Mouse (Mus musculus) lung, adult 10 weeks (tissue): ENCODE results near the gene Gm10181. TPM values are rescaled to one million over a fixed set of nuclear protein-coding genes. Genes with fewer than 3 reads are reported as not detected.

Experiments used
- polyA plus RNA-seq: library from polyadenylated mRNA; stranded (reverse); fragments of 350-450 nt; fragmentation: Illumina TruSeq; extraction: RNeasy Lipid Tissue Mini Kit (QIAGEN cat#74804); gene quantifications from one replicate; pipeline ENCODE4 v1.2.3, GENCODE M21; 2014; ENCODE audit warnings: low read depth, low replicate concordance; ENCODE audit not compliant: insufficient read depth

Gene Gm10181
- polyA plus RNA-seq: not detected

DNA sequence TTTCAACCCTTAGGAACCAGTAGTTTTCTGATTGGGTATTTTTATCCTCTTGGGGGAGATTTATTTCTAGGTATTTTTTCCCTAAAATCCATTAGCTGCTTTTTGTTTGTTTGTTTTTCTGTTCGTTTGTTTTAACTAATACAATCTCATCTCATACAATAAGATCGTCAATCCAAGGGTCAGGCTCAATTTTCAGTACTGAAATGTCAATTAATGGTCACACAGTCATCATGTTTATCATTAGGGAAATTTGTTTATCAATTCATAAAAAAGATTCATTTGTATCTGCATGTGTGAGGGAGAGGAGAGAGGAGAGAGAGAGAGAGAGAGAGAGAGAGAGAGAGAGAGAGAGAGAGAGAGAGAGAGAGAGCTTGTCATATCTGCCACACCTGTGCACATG is at the start of gene Gm10181:
TSS of gene Gm10181 (plus strand) at position 301 of the 400 bp plus-strand sequence.

Other genes starting within 250 kb of the Gm10181 start
- gene Herpud2, start 62.4 kb downstream of the Gm10181 start, polyA plus RNA-seq: 21.3 TPM
- 121 TPM for gene Sept7, start 163.0 kb downstream of the Gm10181 start, polyA plus RNA-seq